Mouse (Mus musculus) brain, embryonic 14.5 days (tissue): ENCODE data around the gene Pitpnm2.

Experiments used
- CTCF ChIP-seq: fragments of 200-500 bp; IDR thresholded peaks from 2 replicates; pipeline ENCODE4 v1.5.1; 2012; ENCODE audit warnings: inconsistent platforms, mild to moderate bottlenecking, moderate library complexity, borderline replicate concordance; ENCODE audit not compliant: insufficient read depth, insufficient read length; ENCODE audit errors: extremely low read depth
- POLR2A ChIP-seq: fragments of 200-500 bp; IDR thresholded peaks from 2 replicates; pipeline ENCODE4 v1.6.1; 2012; ENCODE audit warnings: mild to moderate bottlenecking, inconsistent platforms, borderline replicate concordance; ENCODE audit not compliant: poor library complexity, insufficient read depth, insufficient read length, severe bottlenecking; ENCODE audit errors: extremely low read depth

GRCm38 (mm10) chr5:124226494-124226893 is 23.1 kb downstream of the Pitpnm2 start:
- TF ChIP-seq POLR2A, result no peak
- TF ChIP-seq CTCF, result no peak
